Mouse (Mus musculus) liver, adult 2 months (tissue): ENCODE measurements around the gene Grb2. TPM values are rescaled to one million over a fixed set of nuclear protein-coding genes. Genes with fewer than 3 reads are reported as not detected.

ENCODE experiments used
- DNase-seq: peaks from one replicate; pipeline ENCODE4 v3.0.0-alpha.2; 2011; ENCODE audit warnings: low read depth, low spot score; ENCODE audit errors: extremely low read depth
- H3K27ac ChIP-seq: fragments of 200-500 bp; replicated peaks from 2 replicates; pipeline ENCODE4 v1.5.1; 2012; ENCODE audit warnings: low read depth, mild to moderate bottlenecking, control low read depth, inconsistent platforms, low read length; ENCODE audit not compliant: insufficient read depth
- H3K27me3 ChIP-seq: fragments of 200-500 bp; 2 replicates; pipeline ENCODE4 v1.6.1; 2012; ENCODE audit warnings: mild to moderate bottlenecking, moderate library complexity, low read length, inconsistent platforms; ENCODE audit not compliant: control insufficient read depth, insufficient read depth
- H3K36me3 ChIP-seq: fragments of 200-500 bp; 2 replicates; pipeline ENCODE4 v1.6.1; 2012; ENCODE audit warnings: low read length, inconsistent platforms; ENCODE audit not compliant: control insufficient read depth, insufficient read depth
- H3K4me1 ChIP-seq: fragments of 200-500 bp; 2 replicates; pipeline ENCODE4 v1.6.1; 2011; ENCODE audit warnings: low read length; ENCODE audit not compliant: control insufficient read depth, insufficient read depth
- H3K4me3 ChIP-seq: fragments of 200-500 bp; 2 replicates; pipeline ENCODE4 v1.5.1; 2011; ENCODE audit warnings: low read depth, mild to moderate bottlenecking, control low read depth, low read length, moderate library complexity; ENCODE audit not compliant: insufficient read depth
- H3K79me2 ChIP-seq: fragments of 200-500 bp; 2 replicates; pipeline ENCODE4 v1.6.1; 2012; ENCODE audit warnings: inconsistent platforms, mild to moderate bottlenecking, low read length, moderate library complexity; ENCODE audit not compliant: control insufficient read depth, insufficient read depth
- H3K9ac ChIP-seq: fragments of 200-500 bp; 2 replicates; pipeline ENCODE4 v1.6.1; 2012; ENCODE audit warnings: low read depth, mild to moderate bottlenecking, control low read depth, inconsistent platforms, low read length
- CTCF ChIP-seq: fragments of 200-500 bp; IDR thresholded peaks from 2 replicates; pipeline ENCODE4 v1.5.1; 2011; ENCODE audit warnings: low read depth, low read length, control low read depth
- POLR2A ChIP-seq: fragments of 200-500 bp; IDR thresholded peaks from 2 replicates; pipeline ENCODE4 v1.6.1; 2011; ENCODE audit warnings: low read length, control low read depth; ENCODE audit not compliant: insufficient read depth; ENCODE audit errors: extremely low read depth
- WGBS: fragments of 180-500 bp; shearing (Covaris S2); methylation state at CpG from one replicate; pipeline ENCODE4 v1.1.7; 2018; 5-methylcytosine and 5-hydroxymethylcytosine counted together
- polyA plus RNA-seq: library from polyadenylated mRNA; depleted of rRNA; stranded (reverse); fragments of >200 nt; gene quantifications from 2 replicates; pipeline ENCODE4 v1.2.3, GENCODE M21; 2012
- total RNA-seq: library from RNA; depleted of rRNA; stranded (reverse); fragments of >200 nt; gene quantifications from 2 replicates; pipeline ENCODE4 v1.2.3, GENCODE M21; 2014

The Grb2 gene
- total and polyA plus RNA-seq, 2 experiments, result 14.7 to 27.7 TPM

DNA sequence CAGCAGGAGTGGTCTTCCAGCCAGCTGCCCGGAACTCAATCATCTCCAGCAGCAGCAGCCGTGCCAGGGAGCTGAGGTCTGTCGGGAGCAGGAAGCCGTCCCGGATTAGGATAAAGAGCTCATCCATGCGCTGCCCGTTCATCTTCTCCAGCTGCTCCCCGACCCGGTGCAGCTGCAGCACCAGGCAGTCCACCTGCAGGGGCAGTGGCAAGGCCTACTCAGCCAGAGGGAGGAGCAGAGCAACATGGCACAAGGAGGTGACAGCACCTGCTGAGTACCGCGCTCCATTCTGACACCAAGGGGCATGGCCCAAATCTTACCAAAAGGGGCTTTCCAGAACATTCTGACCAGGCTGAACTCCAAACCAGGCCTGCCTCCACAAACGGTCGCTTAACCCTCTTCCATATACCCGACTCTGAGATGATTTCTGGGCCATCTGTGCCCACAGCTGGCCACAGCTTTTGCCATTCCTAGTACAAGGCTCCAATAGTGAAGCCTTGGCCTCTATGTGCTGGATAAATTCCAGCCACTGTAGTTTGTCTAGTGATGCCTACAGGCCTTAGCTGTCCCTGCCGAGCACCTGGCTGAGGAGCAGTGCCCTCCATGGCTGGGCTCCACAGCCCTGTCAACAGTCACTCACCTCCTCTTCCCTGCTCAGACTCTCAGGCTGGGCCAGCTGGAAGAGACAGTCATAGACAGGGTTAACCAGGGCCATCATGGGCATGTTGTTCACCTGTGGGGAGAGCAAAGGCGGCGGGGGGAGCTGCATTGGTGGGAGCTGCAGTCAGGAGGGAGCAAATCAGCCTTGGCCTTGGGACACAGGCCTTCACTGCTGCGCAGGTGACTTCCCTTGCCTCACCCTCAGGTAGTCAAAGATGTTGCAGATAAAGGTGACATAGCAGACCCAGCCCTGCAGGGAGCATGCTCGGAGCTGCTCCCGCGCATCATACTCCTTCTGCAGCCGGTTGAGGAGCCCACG, 99.7 kb downstream of the Grb2 start:
- Histone ChIP-seq H3K27ac (no peak overlapping the region), H3K79me2 (peaks cover 21% of the 10 kb centered on the region; the same call in 1 of the 2 replicates), H3K4me3 (no peak overlapping the region), H3K27me3 (no peaks in the 10 kb centered on the region), H3K4me1 (peaks cover 19% of the 10 kb centered on the region), H3K36me3 (peaks cover 19% of the 10 kb centered on the region; the same call in 1 of the 2 replicates), H3K9ac (no peak overlapping the region)
- TF ChIP-seq CTCF (no peak), POLR2A (no peak)
- 85% methylated on average over 23 of the region's 23 CpGs for WGBS
- DNase-seq, result no peak

DNA sequence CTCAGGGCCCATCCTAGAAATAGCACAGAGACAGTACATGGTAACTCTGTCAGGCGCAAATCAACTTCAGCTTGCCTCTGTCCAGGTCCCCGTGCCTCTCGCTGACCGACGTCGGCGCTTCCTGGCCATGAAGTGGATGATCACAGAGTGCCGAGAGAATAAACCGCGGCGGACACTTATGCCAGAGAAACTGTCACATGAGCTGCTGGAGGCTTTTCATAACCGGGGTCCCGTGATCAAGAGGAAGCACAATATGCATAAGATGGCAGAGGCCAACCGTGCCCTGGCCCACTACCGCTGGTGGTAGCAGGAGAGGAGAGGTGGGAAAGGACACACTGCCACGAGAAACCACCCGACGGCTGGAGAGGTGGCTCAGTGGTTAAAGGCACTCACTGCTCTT, 101.7 kb downstream of the Grb2 start:
- Histone ChIP-seq H3K4me3 (no peak overlapping the region), H3K9ac (no peak overlapping the region), H3K36me3 (peaks cover 19% of the 10 kb centered on the region; the same call in 1 of the 2 replicates), H3K79me2 (peaks cover 29% of the 10 kb centered on the region; the same call in 1 of the 2 replicates), H3K4me1 (peaks cover 24% of the 10 kb centered on the region), H3K27me3 (no peaks in the 10 kb centered on the region), H3K27ac (no peak overlapping the region)
- no peak for DNase-seq
- WGBS, result 96% methylated on average over 18 of the region's 18 CpGs
- TF ChIP-seq CTCF (no peak), POLR2A (no peak)

DNA sequence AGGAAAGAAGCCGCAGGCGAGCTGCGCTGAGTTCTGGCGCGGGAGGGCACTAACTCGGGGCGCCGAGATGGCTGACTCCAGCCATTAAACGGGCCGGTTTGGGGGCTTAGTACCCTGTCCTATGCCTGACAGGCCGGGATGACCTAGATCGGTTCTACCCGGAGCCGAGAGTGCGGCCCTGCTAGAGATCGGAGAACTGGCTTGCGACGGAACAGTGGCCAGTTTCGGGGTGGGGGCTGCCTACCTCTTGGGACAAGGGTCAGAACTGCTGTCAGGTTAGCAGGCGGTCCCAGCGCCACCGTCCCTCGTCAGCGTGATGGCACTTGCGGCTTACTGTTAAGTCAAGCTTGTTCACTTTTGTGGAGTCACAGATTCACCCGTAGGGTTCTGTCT, 104.1 kb downstream of the Grb2 start:
- peaks cover 25% of the 10 kb centered on the region; the same call in 1 of the 2 replicates for H3K79me2 ChIP-seq
- TF ChIP-seq POLR2A, result no peak
- no peak for TF ChIP-seq CTCF
- peak overlapping the region; percentile 82 for H3K9ac ChIP-seq
- 0% methylated on average over 26 of the region's 26 CpGs for WGBS
- H3K4me1 ChIP-seq, result peaks cover 23% of the 10 kb centered on the region
- H3K36me3 ChIP-seq, result peaks cover 18% of the 10 kb centered on the region; the same call in 1 of the 2 replicates
- DNase-seq, result peak; percentile 53
- no peaks in the 10 kb centered on the region for H3K27me3 ChIP-seq
- H3K27ac ChIP-seq, result peak overlapping the region; percentile 91
- H3K4me3 ChIP-seq, result peak overlapping the region; percentile 83

DNA sequence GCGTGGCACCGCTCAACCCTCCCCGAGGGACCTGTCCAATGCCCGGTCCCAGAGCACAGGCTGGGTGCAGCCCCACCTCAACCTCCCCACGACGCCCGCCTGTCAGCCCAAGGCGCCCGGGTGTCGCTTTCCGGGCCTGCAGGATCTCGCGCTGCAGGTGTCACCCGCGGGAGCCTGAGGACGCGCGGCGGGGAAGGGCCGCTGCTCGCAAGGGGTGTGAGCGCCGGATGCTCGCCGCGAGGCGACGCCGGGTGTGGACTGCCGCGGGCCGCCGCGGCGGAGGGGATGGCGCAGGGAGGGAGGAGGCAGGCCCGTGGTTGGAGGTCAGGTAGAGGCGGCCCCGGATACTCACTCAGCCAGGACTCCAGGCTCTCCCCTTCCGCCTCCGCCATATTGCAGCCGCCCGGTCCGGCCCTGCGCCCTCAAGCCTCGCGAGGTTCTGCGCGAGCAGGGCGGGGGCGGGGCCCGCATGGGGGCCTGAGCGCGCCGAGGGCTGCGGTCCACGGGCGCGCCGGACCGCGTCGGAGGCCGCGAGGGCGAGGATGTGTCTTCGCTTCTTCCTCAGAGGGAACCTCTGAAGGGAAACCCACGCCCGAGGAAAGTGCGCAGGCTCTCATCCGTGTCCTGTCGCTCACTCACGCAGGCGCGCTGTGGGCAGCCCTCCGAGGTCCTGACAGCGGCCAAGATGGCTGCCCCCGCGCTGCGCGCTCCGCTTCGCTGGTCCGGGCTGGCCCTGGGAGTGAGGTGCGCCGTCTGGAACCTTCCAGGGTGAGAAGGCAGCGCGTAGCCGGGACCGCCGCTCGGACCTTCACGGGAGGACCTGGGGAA, 104.7 kb downstream of the Grb2 start, which contains the start of the genes Mrps7 and Gga3:
TSS of gene Mrps7 (plus strand) at position 450 of the 828 bp plus-strand sequence.
TSS of gene Gga3 (minus strand) at position 576 of the 828 bp plus-strand sequence.
- peaks cover 23% of the 10 kb centered on the region for H3K4me1 ChIP-seq
- H3K79me2 ChIP-seq, result peaks cover 25% of the 10 kb centered on the region; the same call in 1 of the 2 replicates
- under 1% methylated on average over 92 of the region's 93 CpGs for WGBS
- peak within 1 kb of the TSS; percentile 87 for H3K9ac ChIP-seq
- peak; percentile 23; the same call in 1 of the 2 replicates for TF ChIP-seq CTCF
- peak; percentile 83 for TF ChIP-seq POLR2A
- peak within 1 kb of the TSS; percentile 91 for H3K27ac ChIP-seq
- H3K36me3 ChIP-seq, result peaks cover 15% of the 10 kb centered on the region; the same call in 1 of the 2 replicates
- H3K4me3 ChIP-seq, result peak within 1 kb of the TSS; percentile 83
- peak; percentile 80 for DNase-seq
- H3K27me3 ChIP-seq, result no peaks in the 10 kb centered on the region

DNA sequence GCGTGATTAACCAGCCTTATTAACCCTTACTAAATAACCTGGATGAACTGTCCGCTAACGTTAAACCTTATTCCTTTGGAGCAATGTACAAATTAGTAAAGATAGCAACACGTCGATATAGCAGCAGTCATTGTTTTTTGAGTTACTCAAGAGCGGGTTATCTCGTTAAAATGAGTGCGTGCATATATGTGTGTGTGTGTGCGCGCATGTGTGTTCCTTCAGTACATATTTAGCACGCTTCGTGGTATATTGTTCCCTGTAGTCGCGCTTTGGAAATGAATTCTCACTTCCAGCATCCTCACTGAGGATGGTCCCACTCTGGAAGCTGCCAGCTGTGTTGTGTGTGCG, 105.3 kb downstream of the Grb2 start:
- H3K27me3 ChIP-seq, result no peaks in the 10 kb centered on the region
- under 1% methylated on average over 15 of the region's 15 CpGs for WGBS
- peaks cover 25% of the 10 kb centered on the region; the same call in 1 of the 2 replicates for H3K79me2 ChIP-seq
- no peak for DNase-seq
- H3K27ac ChIP-seq, result peak overlapping the region; percentile 68
- H3K36me3 ChIP-seq, result peaks cover 14% of the 10 kb centered on the region; the same call in 1 of the 2 replicates
- peak overlapping the region; percentile 83 for H3K4me3 ChIP-seq
- H3K4me1 ChIP-seq, result peaks cover 23% of the 10 kb centered on the region
- H3K9ac ChIP-seq, result peak overlapping the region; percentile 87
- TF ChIP-seq CTCF (no peak), POLR2A (no peak)
